Mouse (Mus musculus): ENCODE results near the gene Tarm1.

Tarm1 gene

DNA sequence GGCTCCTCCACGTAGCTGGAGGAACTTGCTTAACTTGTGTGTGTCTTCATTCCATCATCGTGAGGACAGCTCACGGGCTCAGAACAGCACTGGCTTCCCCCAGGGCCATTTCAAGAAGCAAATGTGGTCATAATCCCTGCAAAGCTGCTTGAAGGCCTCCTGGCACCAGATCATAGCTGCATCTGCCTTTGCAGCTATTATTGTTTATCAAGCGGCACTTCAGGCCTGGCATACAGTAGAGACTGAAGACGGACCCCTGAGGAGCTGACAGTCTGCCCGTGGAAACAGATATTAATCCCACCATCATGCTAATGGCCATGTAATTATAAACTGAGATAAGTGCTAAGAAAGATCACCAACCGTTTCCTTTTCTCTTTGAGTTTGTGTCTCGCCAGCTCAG is 61.9 kb downstream of the Tarm1 start:
- no peak for DNase-seq (ENCODE audit: low spot score)

DNA sequence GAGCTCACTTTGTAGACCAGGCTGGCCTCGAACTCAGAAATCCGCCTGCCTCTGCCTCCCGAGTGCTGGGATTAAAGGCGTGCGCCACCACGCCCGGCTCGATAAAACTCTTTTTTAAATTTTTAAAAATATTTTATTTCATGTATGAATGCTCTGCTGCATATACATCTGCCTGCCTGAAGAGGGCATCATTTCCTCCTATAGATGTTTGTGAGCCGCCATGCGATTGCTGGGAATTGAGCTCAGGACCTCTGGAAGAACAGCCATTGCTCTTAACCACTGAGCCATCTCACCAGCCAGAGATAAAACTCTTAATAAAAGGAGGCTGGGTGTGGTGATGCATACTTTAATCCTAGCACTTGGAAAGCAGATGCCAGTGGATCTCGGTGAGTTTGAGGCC is 62.4 kb downstream of the Tarm1 start:
- no peak for DNase-seq (ENCODE audit: low spot score)

DNA sequence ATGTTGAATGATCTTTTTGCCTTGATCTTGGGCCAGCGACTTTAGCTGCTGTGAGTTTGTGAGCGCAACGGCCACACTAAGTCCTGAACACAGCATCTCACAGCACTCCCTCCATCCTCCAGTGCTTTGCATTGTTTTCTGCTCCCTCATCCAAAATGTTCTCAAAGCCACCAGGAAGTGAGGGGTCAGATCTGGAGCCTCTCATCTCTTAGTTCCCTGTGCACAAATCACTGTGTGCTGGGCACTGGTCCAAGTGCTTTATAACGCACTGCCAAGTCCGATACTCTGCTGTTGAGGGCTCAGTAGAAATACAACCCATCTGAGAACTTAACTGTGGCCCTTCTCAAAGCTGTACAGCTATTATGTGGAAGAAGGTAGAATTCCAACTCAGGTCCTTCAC is 64.5 kb downstream of the Tarm1 start:
- no peak for DNase-seq (ENCODE audit: low spot score)

All from adipocyte (in vitro differentiated cells).